Mouse (Mus musculus) ES-E14 (cell line): Measurements from ENCODE around the gene Pkn2. TPM values are rescaled to one million over a fixed set of nuclear protein-coding genes. Genes with fewer than 3 reads are reported as not detected.

Experiments
- DNase-seq: peaks from one replicate; pipeline ENCODE4 v3.0.0-alpha.2; 2013; ENCODE audit warnings: low read depth, low spot score
- H3K27ac ChIP-seq: 2 replicates; pipeline ENCODE4 v1.5.1; 2012; ENCODE audit warnings: low read depth, mild to moderate bottlenecking, low read length, moderate library complexity, mixed read lengths; ENCODE audit not compliant: poor library complexity, insufficient read depth, severe bottlenecking
- H3K36me3 ChIP-seq: 2 replicates; pipeline ENCODE4 v1.6.1; 2012; ENCODE audit warnings: mild to moderate bottlenecking, low read length, moderate library complexity, mixed read lengths; ENCODE audit not compliant: control insufficient read depth, poor library complexity, insufficient read depth, severe bottlenecking
- H3K4me1 ChIP-seq, 2 experiments: fragments of 150-350 bp in 1 of 2; sonication (generic) in 1 of 2; 2 replicates each; pipeline ENCODE4 v1.6.1; 2012; ENCODE audit warnings: low read length in 2 of 2, mild to moderate bottlenecking in 1 of 2, mixed read lengths in 1 of 2; ENCODE audit not compliant: control insufficient read depth in 2 of 2, insufficient read depth in 2 of 2, poor library complexity in 1 of 2
- H3K4me3 ChIP-seq, 2 experiments: fragments of 150-350 bp in 1 of 2; sonication (generic) in 1 of 2; 2 replicates each; pipeline ENCODE4 v1.5.1; 2012; ENCODE audit warnings: low read length in 2 of 2, low read depth in 1 of 2, mild to moderate bottlenecking in 1 of 2, mixed read lengths in 1 of 2; ENCODE audit not compliant: insufficient read depth in 1 of 2, poor library complexity in 1 of 2, severe bottlenecking in 1 of 2
- H3K9ac ChIP-seq: 2 replicates; pipeline ENCODE4 v1.6.1; 2012; ENCODE audit warnings: low read depth, mild to moderate bottlenecking, low read length, mixed read lengths; ENCODE audit not compliant: poor library complexity, insufficient read depth, severe bottlenecking
- H3K9me3 ChIP-seq: fragments of 150-350 bp; sonication (generic); 2 replicates; pipeline ENCODE4 v1.6.1; 2012; ENCODE audit warnings: low read depth, mild to moderate bottlenecking, low read length; ENCODE audit not compliant: control insufficient read depth, insufficient read depth
- CHD2 ChIP-seq: IDR thresholded peaks from 2 replicates; pipeline ENCODE4 v1.6.1; 2014; ENCODE audit warnings: mild to moderate bottlenecking, low read depth, low read length, inconsistent platforms
- HCFC1 ChIP-seq: IDR thresholded peaks from 2 replicates; pipeline ENCODE4 v1.6.1; 2012; ENCODE audit warnings: low read length, inconsistent platforms, borderline replicate concordance; ENCODE audit not compliant: insufficient read depth
- MAFK ChIP-seq: IDR thresholded peaks from 2 replicates; pipeline ENCODE4 v1.6.1; 2014; ENCODE audit warnings: mild to moderate bottlenecking, low read depth, low read length, inconsistent platforms; ENCODE audit not compliant: insufficient read depth
- ZC3H11A ChIP-seq: IDR thresholded peaks from 2 replicates; pipeline ENCODE4 v1.6.1; 2012; ENCODE audit warnings: low read depth, mild to moderate bottlenecking, inconsistent platforms, low read length, borderline replicate concordance
- ZNF384 ChIP-seq: IDR thresholded peaks from 2 replicates; pipeline ENCODE4 v1.6.1; 2012; ENCODE audit warnings: low read depth, low read length, inconsistent platforms
- in situ Hi-C, 2 experiments: fragments of 600-800 bp; cut with MboI; formaldehyde crosslinking; loops; one replicate each; pipeline ENCODE4 v1.15.1; 2025; ENCODE audit warnings: low sequenced_read_pairs in 2 of 2, inconsistent platforms in 1 of 2; ENCODE audit not compliant: unreplicated experiment in 2 of 2
- total RNA-seq: library from RNA; depleted of rRNA; stranded (reverse); fragments of 300-350 nt; gene quantifications from 2 replicates; pipeline ENCODE4 v1.2.3, GENCODE M21; 2012

Pkn2 gene
- total RNA-seq, 1 experiment: 119 TPM

DNA sequence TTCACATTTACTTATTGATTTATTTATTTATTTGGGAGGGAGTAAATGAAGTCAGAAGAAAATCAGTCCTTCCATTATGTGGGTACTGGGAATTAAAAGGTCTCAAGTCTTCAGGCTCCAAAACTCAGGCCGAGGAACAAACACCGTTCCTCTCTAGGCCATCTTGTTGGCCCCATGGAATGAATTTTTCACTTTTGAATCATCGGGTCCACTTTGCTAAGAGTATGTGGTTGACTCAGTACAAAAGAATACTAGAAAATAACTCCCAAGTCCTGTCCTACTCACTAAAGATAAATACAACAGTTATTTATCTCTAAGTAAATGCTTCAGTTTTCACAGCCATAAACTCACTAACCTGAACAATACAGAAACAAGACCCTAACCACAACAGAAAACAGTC is 28.9 kb downstream of the Pkn2 start:
- in situ Hi-C loops: no loop called here
- Histone ChIP-seq H3K4me3 (no peak overlapping the region), H3K27ac (no peak overlapping the region), H3K9ac (no peak overlapping the region), H3K36me3 (no peaks in the 10 kb centered on the region), H3K4me1 (no peaks in the 10 kb centered on the region), H3K9me3 (no peaks in the 10 kb centered on the region)
- no peak for DNase-seq
- TF ChIP-seq HCFC1: no peak
- TF ChIP-seq ZC3H11A: no peak
- TF ChIP-seq ZNF384: no peak

GRCm38 (mm10) chr3:142851631-142852030 is 30.2 kb downstream of the Pkn2 start:
- no peak for DNase-seq
- no peak overlapping the region for H3K27ac ChIP-seq
- H3K9ac ChIP-seq: no peak overlapping the region
- H3K36me3 ChIP-seq: no peaks in the 10 kb centered on the region
- TF ChIP-seq ZNF384 (no peak), ZC3H11A (no peak), MAFK (no peak), HCFC1 (no peak), CHD2 (no peak)
- in situ Hi-C loops: no loop called here
- H3K9me3 ChIP-seq: no peaks in the 10 kb centered on the region
- H3K4me3 ChIP-seq: no peak overlapping the region
- no peaks in the 10 kb centered on the region for H3K4me1 ChIP-seq

- Histone ChIP-seq H3K36me3 (peaks cover 2% of the 10 kb centered on the region; the same call in 1 of the 2 replicates), H3K4me3 (no peak overlapping the region), H3K9ac (no peak overlapping the region), H3K4me1 (no peaks in the 10 kb centered on the region), H3K9me3 (no peaks in the 10 kb centered on the region), H3K27ac (no peak overlapping the region)
- no peak for DNase-seq
- TF ChIP-seq MAFK: no peak
- TF ChIP-seq HCFC1: no peak
- TF ChIP-seq CHD2: 0 out of 2 replicates have a peak, but pooled peaks have one; percentile 38
- no peak for TF ChIP-seq ZNF384
- no peak for TF ChIP-seq ZC3H11A
- in situ Hi-C loops: no loop called here
Observed at GRCm38 (mm10) chr3:142839961-142840360, 41.8 kb downstream of the Pkn2 start.

DNA sequence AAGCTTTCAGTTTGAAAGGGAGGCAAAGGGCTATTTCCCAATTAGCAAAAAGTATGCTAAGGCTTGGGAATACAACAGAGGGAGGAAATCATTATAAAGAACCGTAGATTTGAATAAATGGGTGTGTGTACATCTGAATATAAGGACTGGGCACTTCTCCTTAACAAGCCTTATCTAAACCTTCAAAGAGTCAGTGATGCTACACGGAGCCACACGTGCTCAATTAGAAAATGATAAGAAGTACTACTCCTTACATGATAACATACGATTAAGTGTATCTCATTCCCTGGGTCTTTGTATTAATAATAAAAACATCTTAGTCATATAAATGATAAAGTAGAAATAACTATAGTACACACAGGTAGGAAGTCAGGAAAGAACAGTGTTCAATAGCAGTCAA is 47.0 kb downstream of the Pkn2 start:
- TF ChIP-seq ZC3H11A: no peak
- no peak for TF ChIP-seq HCFC1
- no peak for TF ChIP-seq CHD2
- no peak for TF ChIP-seq ZNF384
- no peak for TF ChIP-seq MAFK
- no peak for DNase-seq
- Histone ChIP-seq H3K36me3 (peaks cover 2% of the 10 kb centered on the region; the same call in 1 of the 2 replicates), H3K9me3 (no peaks in the 10 kb centered on the region), H3K4me3 (no peak overlapping the region), H3K9ac (no peak overlapping the region), H3K27ac (no peak overlapping the region), H3K4me1 (no peaks in the 10 kb centered on the region)
- in situ Hi-C loops: no loop called here

DNA sequence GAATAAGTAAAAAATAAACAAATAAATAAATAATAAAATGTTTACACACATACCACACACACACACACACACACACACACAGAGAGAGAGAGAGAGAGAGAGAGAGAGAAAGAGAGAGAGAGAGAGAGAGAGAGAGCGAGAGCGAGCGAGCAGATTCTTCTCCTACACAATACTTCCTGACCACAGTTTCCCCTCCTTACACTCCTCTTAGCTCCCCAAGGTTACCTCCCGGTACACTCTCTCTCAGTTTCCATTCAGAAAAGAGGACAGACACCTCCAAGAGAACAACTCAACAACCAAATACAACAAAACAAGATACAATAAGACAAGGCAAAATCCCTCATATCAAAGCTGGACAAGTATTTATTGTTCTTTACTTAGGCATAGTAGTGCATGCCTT is 47.8 kb downstream of the Pkn2 start:
- in situ Hi-C loops: no loop called here
- H3K27ac ChIP-seq: no peak overlapping the region
- TF ChIP-seq MAFK (no peak), ZNF384 (no peak), CHD2 (no peak), HCFC1 (no peak), ZC3H11A (no peak)

More for the DNA sequence above, 47.8 kb downstream of the Pkn2 start:
- no peak overlapping the region for H3K9ac ChIP-seq
- H3K9me3 ChIP-seq: no peaks in the 10 kb centered on the region
- no peak for DNase-seq
- H3K36me3 ChIP-seq: peaks cover 2% of the 10 kb centered on the region; the same call in 1 of the 2 replicates
- no peaks in the 10 kb centered on the region for H3K4me1 ChIP-seq
- H3K4me3 ChIP-seq: no peak overlapping the region
